Comparison of ENCODE assay signal across 9 mouse cellular contexts in genomic region chr17:24902671-24903474, GRCm38 (mm10). TPM values are rescaled to one million over a fixed set of nuclear protein-coding genes. Genes with fewer than 3 reads are reported as not detected.
DNase-seq lines count a peak whose midpoint lies in the region; ATAC-seq lines count a peak whose summit lies in the region.
"Had no signal": no experiment of that assay in that cellular context is flagged by ENCODE, and none has a peak within 500 bp of the region (broad histone marks: within the 10 kb centered on the region; RNA-seq: fewer than 3 reads in every experiment).

No protein-coding gene starts in this region.

- H3K4me3 ChIP-seq in kidney, embryonic 14.5 days (ENCODE audit: low read length) = no peak overlapping the region
- peak overlapping the region; percentile 32 for H3K4me3 ChIP-seq in liver, embryonic 15.5 days (replicated peaks)
- H3K4me3 ChIP-seq: midbrain, embryonic 12.5 days had no signal

- no peaks in the 10 kb centered on the region for H3K27me3 ChIP-seq in kidney, embryonic 14.5 days (ENCODE audit: control insufficient read depth, insufficient read depth, low read length)
- no peaks in the 10 kb centered on the region for H3K27me3 ChIP-seq in liver, embryonic 15.5 days
- H3K27me3 ChIP-seq: midbrain, embryonic 12.5 days had no signal

- H3K27ac ChIP-seq in kidney, embryonic 14.5 days (ENCODE audit: low read depth, low read length) = no peak overlapping the region
- peak overlapping the region; percentile 98 for H3K27ac ChIP-seq in liver, embryonic 15.5 days (replicated peaks)
- H3K27ac ChIP-seq: midbrain, embryonic 12.5 days had no signal

- peaks cover 100% of the 10 kb centered on the region for H3K36me3 ChIP-seq in kidney, embryonic 14.5 days (ENCODE audit: control insufficient read depth, insufficient read depth, low read length)
- H3K36me3 ChIP-seq in liver, embryonic 15.5 days (replicated peaks) = peaks cover 100% of the 10 kb centered on the region

- no peak for ATAC-seq in kidney, embryonic 14.5 days (ENCODE audit: low FRiP score, low TSS enrichment)
- peak; percentile 99 for ATAC-seq in liver, embryonic 15.5 days (ENCODE audit: insufficient read depth)

- no peaks in the 10 kb centered on the region for H3K9me3 ChIP-seq in kidney, embryonic 14.5 days (ENCODE audit: control insufficient read depth, low read length)
- H3K9me3 ChIP-seq in liver, embryonic 15.5 days (replicated peaks) = no peaks in the 10 kb centered on the region
- H3K9me3 ChIP-seq: midbrain, embryonic 12.5 days had no signal

- no peak overlapping the region for H3K4me2 ChIP-seq in kidney, embryonic 14.5 days (replicated peaks; ENCODE audit: low read depth, low read length)
- H3K4me2 ChIP-seq in liver, embryonic 15.5 days = peak overlapping the region; percentile 69
- H3K4me2 ChIP-seq: midbrain, embryonic 12.5 days had no signal

- no peak overlapping the region for H3K9ac ChIP-seq in kidney, embryonic 14.5 days (ENCODE audit: low read depth, low read length)
- peak overlapping the region; percentile 45 for H3K9ac ChIP-seq in liver, embryonic 15.5 days
- H3K9ac ChIP-seq: midbrain, embryonic 12.5 days had no signal

- DNase-seq in kidney, adult 18-20 months = peak; percentile 53
- peak; percentile 68 for DNase-seq in NIH3T3 (ENCODE audit: low read depth)
- peak; percentile 43 for DNase-seq in embryo, embryonic 11 days
- DNase-seq in left cerebral cortex, adult 11 months (ENCODE audit: low spot score) = no peak
- DNase-seq in ovary, adult 18-20 months (ENCODE audit: low spot score) = no peak
- DNase-seq in urinary bladder, postnatal 36 days (ENCODE audit: low spot score in 2 of 2) = no peak

- 71% methylated on average over 9 of the region's 9 CpGs for WGBS in kidney, embryonic 14.5 days
- WGBS in liver, embryonic 15.5 days (ENCODE audit: insufficient replicate concordance) = 30% methylated on average over 9 of the region's 9 CpGs

- no peaks in the 10 kb centered on the region for H3K4me1 ChIP-seq in kidney, embryonic 14.5 days (ENCODE audit: control insufficient read depth, insufficient read depth, low read length)
- H3K4me1 ChIP-seq in liver, embryonic 15.5 days (replicated peaks) = peaks cover 53% of the 10 kb centered on the region

RNA-seq across cellular contexts. Expression of gene Nme3, which starts 6.6 kb away (rescaled TPM):
- 84.6 and 99.5 TPM in 2 replicates for polyA plus RNA-seq in kidney, embryonic 14.5 days (2014; fragmentation: Nextera tagmentation; extraction: Ambion mirVana)
- polyA plus RNA-seq in liver, embryonic 15.5 days (2015; fragmentation: Nextera tagmentation; extraction: Ambion mirVana) = 53.4 and 60.1 TPM in 2 replicates

RNA-seq across cellular contexts. Expression of gene Mrps34, which starts 8.0 kb away (rescaled TPM):
- polyA plus RNA-seq in kidney, embryonic 14.5 days (2014; fragmentation: Nextera tagmentation; extraction: Ambion mirVana) = 102 and 111 TPM in 2 replicates
- polyA plus RNA-seq in liver, embryonic 15.5 days (2015; fragmentation: Nextera tagmentation; extraction: Ambion mirVana) = 52.3 and 52.8 TPM in 2 replicates

RNA-seq across cellular contexts. Expression of gene Eme2, which starts 8.0 kb away (rescaled TPM):
- polyA plus RNA-seq in kidney, embryonic 14.5 days (2014; fragmentation: Nextera tagmentation; extraction: Ambion mirVana) = 18.2 and 25.2 TPM in 2 replicates
- 11.5 and 13.0 TPM in 2 replicates for polyA plus RNA-seq in liver, embryonic 15.5 days (2015; fragmentation: Nextera tagmentation; extraction: Ambion mirVana)

RNA-seq across cellular contexts. Expression of gene Spsb3, which starts 16.4 kb away (rescaled TPM):
- polyA plus RNA-seq in kidney, embryonic 14.5 days (2014; fragmentation: Nextera tagmentation; extraction: Ambion mirVana) = 32.1 and 36.8 TPM in 2 replicates
- polyA plus RNA-seq in liver, embryonic 15.5 days (2015; fragmentation: Nextera tagmentation; extraction: Ambion mirVana) = 45.2 and 48.4 TPM in 2 replicates

RNA-seq across cellular contexts. Expression of gene Nubp2, which starts 16.7 kb away (rescaled TPM):
- polyA plus RNA-seq in kidney, embryonic 14.5 days (2014; fragmentation: Nextera tagmentation; extraction: Ambion mirVana) = 57.1 and 61.8 TPM in 2 replicates
- polyA plus RNA-seq in liver, embryonic 15.5 days (2015; fragmentation: Nextera tagmentation; extraction: Ambion mirVana) = 68.1 and 73.5 TPM in 2 replicates

Comparison
In these comparisons a context has a peak if more than half of its experiments do, and no peak if none do; other contexts are left out.
1. DNase-seq: peak in kidney, adult 18-20 months (single experiment), NIH3T3 (single experiment) and embryo, embryonic 11 days (single experiment); none in left cerebral cortex, adult 11 months (single experiment), ovary, adult 18-20 months (single experiment) and urinary bladder, postnatal 36 days (0 of 2).